Mouse (Mus musculus) stomach, embryonic 15.5 days (tissue): ENCODE measurements at regions not wholly inside any gene's neighbourhood (a gene's known extent, or its start where the extent isn't known, plus 50 kb on each side); places are given as distances from the start of the nearest gene placed in this dataset.
"Not testable (repeated sequence)": the region's sequence is repeated elsewhere in the genome, so short reads cannot be mapped to it uniquely, and the experiment has no call there.

Experiments used
- ATAC-seq: fragments of 200-750 bp; cut with Nextera tagmentation; 2 replicates; pipeline ENCODE4 v1.8.0; 2017; ENCODE audit warnings: low read depth, moderate number of reproducible peaks, moderate TSS enrichment; ENCODE audit not compliant: insufficient read depth, low FRiP score
- H3K27ac ChIP-seq: fragments of 300-500 bp; sonication (generic); 2 replicates; pipeline ENCODE4 v1.5.1; 2015; ENCODE audit warnings: mild to moderate bottlenecking, inconsistent platforms
- H3K27me3 ChIP-seq: fragments of 300-500 bp; sonication (generic); replicated peaks from 2 replicates; pipeline ENCODE4 v1.6.1; 2015; ENCODE audit warnings: inconsistent platforms
- H3K36me3 ChIP-seq: fragments of 300-500 bp; sonication (generic); 2 replicates; pipeline ENCODE4 v1.6.1; 2015; ENCODE audit warnings: inconsistent platforms
- H3K4me1 ChIP-seq: fragments of 300-500 bp; sonication (generic); 2 replicates; pipeline ENCODE4 v1.6.1; 2015; ENCODE audit warnings: inconsistent platforms
- H3K4me2 ChIP-seq: fragments of 300-500 bp; sonication (generic); 2 replicates; pipeline ENCODE4 v1.6.1; 2015; ENCODE audit warnings: mild to moderate bottlenecking, inconsistent platforms
- H3K4me3 ChIP-seq: fragments of 300-500 bp; sonication (generic); replicated peaks from 2 replicates; pipeline ENCODE4 v1.5.1; 2015; ENCODE audit warnings: inconsistent platforms
- H3K9ac ChIP-seq: fragments of 300-500 bp; sonication (generic); 2 replicates; pipeline ENCODE4 v1.6.1; 2015; ENCODE audit warnings: inconsistent platforms
- H3K9me3 ChIP-seq: fragments of 300-500 bp; sonication (generic); 2 replicates; pipeline ENCODE4 v1.6.1; 2016; ENCODE audit warnings: inconsistent platforms
- WGBS: fragments of 180-500 bp; shearing (Covaris S2); methylation state at CpG from one replicate; pipeline ENCODE4 v1.1.7; 2015; 5-methylcytosine and 5-hydroxymethylcytosine counted together

DNA sequence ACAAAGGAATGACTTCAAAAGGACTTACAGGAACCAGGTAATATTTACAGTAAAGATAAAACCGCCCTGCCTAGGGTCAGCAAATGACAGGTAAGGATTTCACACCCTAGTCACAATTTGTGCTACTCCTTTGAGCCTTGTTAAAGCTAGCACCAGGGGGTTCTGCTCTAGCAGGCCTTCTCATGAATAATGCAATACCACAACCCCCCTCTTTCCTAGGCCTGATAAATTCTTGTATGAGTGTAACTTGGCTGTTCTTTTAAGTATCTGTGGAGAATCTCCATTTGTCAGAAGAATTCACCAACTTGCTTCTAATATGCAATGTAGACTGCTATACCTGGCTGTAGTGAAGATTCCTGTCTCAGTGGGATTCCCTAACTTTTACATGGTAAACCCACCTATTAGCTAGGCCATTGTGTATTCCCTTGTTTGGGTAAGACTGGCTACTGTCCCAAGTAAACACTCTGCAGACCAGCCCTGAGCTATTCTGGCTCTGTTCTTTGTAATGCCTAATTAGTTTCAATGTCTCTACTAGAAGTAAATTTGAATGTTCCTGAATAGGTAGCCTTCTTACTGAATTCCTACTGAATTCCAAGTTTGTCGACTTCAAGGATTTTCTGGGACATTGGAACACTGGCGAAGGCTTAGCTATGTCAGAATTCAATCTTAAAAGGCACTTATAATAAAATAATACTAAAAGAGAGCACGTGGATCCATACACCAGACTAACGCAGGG lies 543.4 kb upstream of the Rgmb start:
- not testable (repeated sequence) for H3K36me3 ChIP-seq, H3K27me3 ChIP-seq, H3K27ac ChIP-seq, H3K9me3 ChIP-seq, H3K4me3 ChIP-seq, H3K4me2 ChIP-seq, H3K9ac ChIP-seq, ATAC-seq, H3K4me1 ChIP-seq
- WGBS, result 81% methylated on average over 5 of the region's 5 CpGs

DNA sequence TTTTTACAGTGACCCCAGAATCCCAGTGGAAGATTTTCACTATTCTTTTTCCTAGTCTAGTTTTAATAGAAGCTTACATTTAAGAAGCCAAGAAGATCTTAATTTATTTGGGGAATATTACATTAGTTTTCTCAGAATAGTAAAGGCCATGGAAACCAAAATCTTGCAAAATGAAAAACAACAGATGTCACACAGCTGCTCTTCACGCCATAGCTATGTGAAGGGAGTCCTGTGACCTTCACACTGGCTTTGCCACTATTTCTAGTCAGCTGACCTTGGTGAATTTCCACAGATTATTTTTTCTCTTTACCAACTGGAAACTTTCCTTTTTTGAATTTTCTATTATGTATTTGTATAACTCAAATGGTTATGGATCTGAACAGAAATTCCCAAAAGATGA lies 542.1 kb upstream of the Rgmb start:
- H3K4me3 ChIP-seq, result no peak overlapping the region
- H3K27me3 ChIP-seq, result no peaks in the 10 kb centered on the region
- no peaks in the 10 kb centered on the region for H3K4me1 ChIP-seq
- no peak overlapping the region for H3K4me2 ChIP-seq
- H3K9me3 ChIP-seq, result no peaks in the 10 kb centered on the region
- 60% methylated on average over 1 of the region's 1 CpGs for WGBS
- no peak overlapping the region for H3K27ac ChIP-seq
- ATAC-seq, result no peak
- no peak overlapping the region for H3K9ac ChIP-seq
- H3K36me3 ChIP-seq, result no peaks in the 10 kb centered on the region

DNA sequence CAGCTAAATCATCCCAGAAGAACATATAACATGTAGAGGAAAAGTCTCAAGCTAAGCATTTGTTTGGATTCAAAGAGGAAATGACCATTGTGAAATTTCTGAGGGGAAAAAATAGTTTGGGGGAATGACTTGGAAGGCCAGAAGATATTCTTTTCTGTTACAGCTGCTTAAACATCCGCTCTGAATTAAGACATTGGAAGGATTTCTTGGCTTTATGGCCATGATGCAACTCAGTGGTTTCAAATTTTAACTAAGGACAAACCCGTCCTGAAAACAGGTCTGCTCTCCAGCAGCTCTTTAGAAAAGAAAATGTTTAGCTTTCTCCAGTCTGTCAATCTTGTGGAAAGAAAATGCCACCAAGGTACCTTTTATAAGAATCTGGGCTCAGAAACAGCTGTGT lies 513.2 kb upstream of the Rgmb start:
- Histone ChIP-seq H3K9ac (no peak overlapping the region), H3K27ac (peak overlapping the region; percentile 3; the same call in 1 of the 2 replicates), H3K36me3 (no peaks in the 10 kb centered on the region), H3K27me3 (no peaks in the 10 kb centered on the region), H3K4me3 (no peak overlapping the region), H3K4me1 (no peaks in the 10 kb centered on the region), H3K9me3 (no peaks in the 10 kb centered on the region), H3K4me2 (no peak overlapping the region)
- 40% methylated on average over 2 of the region's 2 CpGs for WGBS
- no peak for ATAC-seq

DNA sequence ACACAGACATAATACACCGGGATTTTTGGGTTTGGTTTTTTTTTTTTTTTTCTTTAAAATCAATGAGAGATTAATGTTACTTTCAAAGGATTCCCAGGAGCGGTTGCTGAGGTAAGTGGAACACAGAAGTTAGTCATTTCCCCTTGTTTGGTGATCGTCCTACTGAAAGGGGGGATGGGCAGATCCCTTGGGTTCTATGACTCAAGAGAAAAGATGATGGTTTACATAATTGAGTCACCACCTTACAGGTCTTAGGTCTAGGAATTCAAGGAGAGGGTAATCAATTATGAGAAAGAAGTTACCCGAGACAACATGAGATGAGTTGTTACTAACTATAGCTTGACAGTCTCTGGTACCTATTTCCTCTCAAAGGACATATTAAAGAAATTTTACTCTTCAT lies 511.9 kb upstream of the Rgmb start:
- WGBS, result 60% methylated on average over 4 of the region's 4 CpGs

DNA sequence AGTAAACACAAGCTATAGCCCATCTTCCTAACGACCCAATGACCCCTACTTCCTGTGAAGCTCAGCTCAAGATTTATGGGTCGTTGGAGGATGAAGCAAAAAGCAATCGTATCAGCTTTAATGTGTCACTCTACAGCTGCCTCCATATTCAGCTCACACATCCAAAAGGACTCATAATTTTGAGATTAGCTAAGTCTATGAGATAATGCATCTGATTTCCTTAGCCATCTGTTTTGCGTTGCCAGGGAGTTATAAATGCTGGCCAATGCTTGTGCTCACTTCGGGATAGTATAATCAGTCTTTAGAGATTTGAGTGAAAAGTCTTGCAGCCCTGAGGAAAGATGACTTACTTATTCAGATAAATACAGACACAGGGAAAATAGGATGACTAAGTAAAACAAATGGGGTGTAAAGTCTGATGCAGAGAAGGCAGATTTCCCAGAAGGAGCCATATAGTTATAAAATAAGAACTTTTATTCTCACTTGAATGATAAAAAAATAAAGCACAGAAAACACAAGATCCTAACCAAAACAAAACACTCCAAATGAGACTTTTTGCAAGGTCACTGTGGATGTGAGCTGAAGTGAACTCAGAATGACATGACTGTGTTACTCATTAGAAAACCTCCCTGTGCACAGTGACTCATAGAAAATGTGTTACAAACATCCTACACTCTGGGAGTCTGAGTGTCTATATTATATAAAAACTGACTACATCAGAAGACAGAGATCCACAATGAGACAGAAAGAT lies 509.1 kb upstream of the Rgmb start:
- WGBS, result 25% methylated on average over 5 of the region's 5 CpGs
- Histone ChIP-seq H3K27ac (no peak overlapping the region), H3K9ac (no peak overlapping the region), H3K4me1 (no peaks in the 10 kb centered on the region), H3K36me3 (no peaks in the 10 kb centered on the region), H3K4me3 (no peak overlapping the region), H3K9me3 (no peaks in the 10 kb centered on the region), H3K4me2 (no peak overlapping the region), H3K27me3 (no peaks in the 10 kb centered on the region)
- ATAC-seq, result no peak

More for the DNA sequence above, 511.9 kb upstream of the Rgmb start:
- Histone ChIP-seq H3K36me3 (no peaks in the 10 kb centered on the region), H3K27ac (no peak overlapping the region), H3K9me3 (no peaks in the 10 kb centered on the region), H3K4me2 (no peak overlapping the region), H3K4me3 (no peak overlapping the region), H3K27me3 (no peaks in the 10 kb centered on the region), H3K4me1 (no peaks in the 10 kb centered on the region), H3K9ac (no peak overlapping the region)
- no peak for ATAC-seq

DNA sequence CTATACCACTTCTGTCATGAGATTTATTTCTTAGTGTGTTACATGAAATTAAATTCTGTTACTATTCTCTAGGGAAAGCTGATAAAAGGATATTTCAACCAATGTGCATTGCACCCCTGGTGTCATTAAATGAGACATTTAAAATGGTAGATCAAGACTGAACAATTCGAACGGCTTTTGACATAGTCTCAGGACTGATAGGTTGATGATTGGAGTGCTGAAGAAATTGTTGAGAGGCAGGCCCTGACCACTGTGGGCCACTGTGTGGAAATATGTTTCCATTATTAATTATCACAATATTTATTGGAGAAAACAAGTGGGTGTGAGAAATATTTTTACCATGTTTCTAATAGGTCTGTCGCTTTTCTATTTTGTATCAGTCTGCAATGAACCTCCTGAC lies 481.1 kb upstream of the Rgmb start:
- H3K27me3 ChIP-seq, result no peaks in the 10 kb centered on the region
- no peak overlapping the region for H3K27ac ChIP-seq
- no peaks in the 10 kb centered on the region for H3K4me1 ChIP-seq
- H3K36me3 ChIP-seq, result no peaks in the 10 kb centered on the region
- ATAC-seq, result no peak
- H3K9me3 ChIP-seq, result no peaks in the 10 kb centered on the region
- no peak overlapping the region for H3K4me3 ChIP-seq
- WGBS, result 92% methylated on average over 3 of the region's 3 CpGs
- H3K4me2 ChIP-seq, result no peak overlapping the region
- no peak overlapping the region for H3K9ac ChIP-seq

DNA sequence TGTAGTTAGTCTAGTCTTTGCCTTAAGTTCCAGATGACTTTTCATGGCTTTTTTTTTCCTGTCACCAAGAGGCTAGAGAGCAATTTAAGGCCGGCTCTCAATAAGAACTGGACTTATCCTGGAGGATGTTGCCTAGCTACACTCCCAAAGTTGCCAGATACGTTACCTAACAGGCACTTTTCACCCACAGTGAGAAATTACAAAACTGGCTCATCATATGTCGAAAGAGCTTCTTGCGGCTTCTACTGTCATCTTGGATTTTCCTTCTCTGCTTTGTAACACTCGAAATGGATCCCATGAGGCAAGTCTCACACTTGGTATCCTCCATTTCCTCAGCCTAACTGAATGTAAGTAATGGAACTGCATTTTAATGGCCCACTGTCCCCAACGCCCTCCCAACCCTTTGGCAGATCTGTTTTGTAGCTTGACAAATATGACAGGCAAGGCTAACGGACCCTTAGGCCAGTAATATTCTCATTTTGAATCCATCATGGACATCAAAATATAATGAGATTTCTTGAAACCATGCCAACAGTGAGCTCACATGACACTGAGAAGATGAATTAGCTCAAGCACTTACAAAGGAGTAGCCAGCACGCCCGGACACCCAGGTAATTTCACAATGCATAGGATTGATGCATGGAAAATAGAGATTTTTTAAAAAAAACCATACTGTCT lies 480.5 kb upstream of the Rgmb start:
- Histone ChIP-seq H3K27me3 (no peaks in the 10 kb centered on the region), H3K4me1 (no peaks in the 10 kb centered on the region), H3K36me3 (no peaks in the 10 kb centered on the region), H3K9me3 (no peaks in the 10 kb centered on the region), H3K9ac (no peak overlapping the region), H3K27ac (no peak overlapping the region), H3K4me2 (no peak overlapping the region), H3K4me3 (no peak overlapping the region)
- ATAC-seq, result no peak
- 81% methylated on average over 9 of the region's 9 CpGs for WGBS

DNA sequence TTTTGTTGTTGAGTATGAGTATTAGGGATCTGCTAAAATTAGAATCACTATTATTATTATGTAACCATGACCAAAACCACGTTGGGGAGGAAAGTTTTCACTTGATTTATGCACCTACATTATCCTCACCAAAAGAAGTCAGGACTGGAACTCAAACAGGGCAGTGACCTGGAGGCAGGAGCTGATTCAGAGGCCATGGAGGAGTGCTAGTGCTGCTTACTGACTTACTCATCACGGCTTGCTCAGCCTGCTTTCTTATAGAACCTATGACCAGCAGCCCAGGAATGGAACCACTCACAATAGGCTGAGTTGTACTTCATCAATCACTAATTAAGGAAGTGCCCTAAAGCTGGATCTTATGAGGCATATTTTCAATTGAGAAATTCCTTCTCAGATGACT lies 470.9 kb upstream of the Rgmb start:
- no peaks in the 10 kb centered on the region for H3K36me3 ChIP-seq
- no peaks in the 10 kb centered on the region for H3K27me3 ChIP-seq
- WGBS, result 45% methylated on average over 2 of the region's 2 CpGs
- ATAC-seq, result no peak
- no peak overlapping the region for H3K4me2 ChIP-seq
- H3K4me3 ChIP-seq, result no peak overlapping the region
- no peaks in the 10 kb centered on the region for H3K4me1 ChIP-seq
- no peak overlapping the region for H3K27ac ChIP-seq
- no peak overlapping the region for H3K9ac ChIP-seq
- H3K9me3 ChIP-seq, result no peaks in the 10 kb centered on the region

DNA sequence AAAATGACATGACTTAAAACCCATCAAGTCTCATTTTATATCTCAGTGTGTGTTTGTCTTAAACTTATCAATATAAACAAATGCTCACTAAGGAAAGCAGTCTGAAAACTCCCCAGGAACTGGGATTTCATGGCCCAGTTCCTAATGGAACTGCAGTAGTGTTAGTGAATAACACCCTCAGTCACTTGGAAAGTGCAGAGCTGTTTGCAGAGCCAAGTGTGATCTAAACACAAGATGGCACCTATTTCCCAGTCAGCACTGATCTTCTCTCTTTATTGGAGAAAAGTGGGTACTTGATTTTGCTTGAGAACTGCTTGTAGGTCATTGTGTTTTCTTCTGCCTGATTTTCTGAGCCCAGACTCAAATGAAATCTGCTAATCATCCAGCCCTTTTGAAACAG lies 467.7 kb upstream of the Rgmb start:
- H3K27ac ChIP-seq, result no peak overlapping the region
- H3K4me3 ChIP-seq, result no peak overlapping the region
- H3K9ac ChIP-seq, result no peak overlapping the region
- H3K27me3 ChIP-seq, result no peaks in the 10 kb centered on the region
- ATAC-seq, result no peak
- H3K9me3 ChIP-seq, result no peaks in the 10 kb centered on the region
- H3K36me3 ChIP-seq, result no peaks in the 10 kb centered on the region
- H3K4me2 ChIP-seq, result no peak overlapping the region
- no peaks in the 10 kb centered on the region for H3K4me1 ChIP-seq
